Mouse (Mus musculus) testis, adult 2 months (tissue): ENCODE results near the gene Sox5.

Source experiments
- CTCF ChIP-seq: fragments of 200-500 bp; IDR thresholded peaks from 2 replicates; pipeline ENCODE4 v1.5.1; 2012; ENCODE audit warnings: low read depth, mild to moderate bottlenecking, inconsistent platforms, low read length, moderate library complexity; ENCODE audit not compliant: control insufficient read depth, insufficient read depth, insufficient replicate concordance
- POLR2A ChIP-seq: fragments of 200-500 bp; IDR thresholded peaks from 2 replicates; pipeline ENCODE4 v1.6.1; 2012; ENCODE audit warnings: low read depth, mild to moderate bottlenecking, inconsistent platforms, low read length, moderate library complexity; ENCODE audit not compliant: control insufficient read depth

GRCm38 (mm10) chr6:144319717-144320116 is 462.1 kb downstream of the Sox5 start:
- TF ChIP-seq CTCF = no peak
- TF ChIP-seq POLR2A = no peak
